Mouse (Mus musculus): ENCODE measurements around the gene Foxn3. TPM values are rescaled to one million over a fixed set of nuclear protein-coding genes. Genes with fewer than 3 reads are reported as not detected.

Foxn3 gene
- polyA plus RNA-seq, 1 experiment from 2014 or later = 87.3 TPM

DNA sequence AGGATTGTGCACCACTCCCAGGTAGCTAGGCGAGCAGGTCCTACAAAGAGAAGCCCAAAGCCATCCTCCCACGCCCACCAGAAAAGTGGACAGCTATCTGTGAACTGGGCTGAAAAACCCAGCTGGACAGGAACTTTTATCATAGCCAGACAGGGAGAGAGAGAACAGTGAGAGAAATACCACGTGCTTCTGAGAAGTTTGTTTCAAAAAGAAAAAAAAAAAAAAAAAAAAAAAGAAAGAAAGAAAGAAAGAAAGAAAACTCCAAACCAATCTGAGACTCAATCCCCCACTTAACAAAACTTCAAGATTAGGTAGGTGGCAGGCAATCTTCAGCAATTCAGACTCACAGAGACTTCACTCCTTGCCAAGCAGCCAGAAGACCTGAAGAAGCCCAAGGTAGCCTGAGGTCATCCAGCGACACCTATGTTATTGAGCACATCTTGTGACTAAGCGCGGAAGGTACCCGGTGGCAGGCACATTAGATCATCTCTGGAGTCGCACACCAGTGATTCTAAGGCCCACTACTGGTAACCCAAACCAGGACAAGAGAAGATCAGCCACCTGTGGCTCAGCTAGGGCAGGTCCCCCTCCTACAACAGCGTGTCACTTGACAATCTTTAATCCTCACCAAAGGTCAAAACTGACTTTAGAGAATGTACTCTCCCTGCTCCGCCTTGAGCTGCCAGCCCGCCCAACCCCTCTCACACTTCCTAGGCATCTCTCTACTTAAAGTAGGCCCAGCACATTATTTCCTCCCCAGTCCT is 169.3 kb downstream of the Foxn3 start:
- Histone ChIP-seq H3K27me3 (ENCODE audit: control insufficient read depth, insufficient read depth, low read length) (no peaks in the 10 kb centered on the region), H3K4me1 (replicated peaks; ENCODE audit: control insufficient read depth, insufficient read depth, low read length) (peaks cover 5% of the 10 kb centered on the region; the same call in 1 of the 2 replicates), H3K4me2 (ENCODE audit: low read depth, low read length, severe bottlenecking) (peak overlapping the region; percentile 68), H3K36me3 (ENCODE audit: control insufficient read depth, insufficient read depth, low read length) (no peaks in the 10 kb centered on the region), H3K9me3 (ENCODE audit: control insufficient read depth, low read length) (no peaks in the 10 kb centered on the region), H3K27ac (ENCODE audit: low read depth, low read length) (peak overlapping the region; percentile 85; the same call in 1 of the 2 replicates), H3K4me3 (ENCODE audit: low read depth, low read length) (peak overlapping the region; percentile 95), H3K9ac (ENCODE audit: low read length) (peak overlapping the region; percentile 85; the same call in 1 of the 2 replicates)
- 29% methylated on average over 11 of the region's 11 CpGs for WGBS
- DNase-seq (ENCODE audit: low spot score) = no peak
- no peak for ATAC-seq (replicated peaks; ENCODE audit: low FRiP score)

DNA sequence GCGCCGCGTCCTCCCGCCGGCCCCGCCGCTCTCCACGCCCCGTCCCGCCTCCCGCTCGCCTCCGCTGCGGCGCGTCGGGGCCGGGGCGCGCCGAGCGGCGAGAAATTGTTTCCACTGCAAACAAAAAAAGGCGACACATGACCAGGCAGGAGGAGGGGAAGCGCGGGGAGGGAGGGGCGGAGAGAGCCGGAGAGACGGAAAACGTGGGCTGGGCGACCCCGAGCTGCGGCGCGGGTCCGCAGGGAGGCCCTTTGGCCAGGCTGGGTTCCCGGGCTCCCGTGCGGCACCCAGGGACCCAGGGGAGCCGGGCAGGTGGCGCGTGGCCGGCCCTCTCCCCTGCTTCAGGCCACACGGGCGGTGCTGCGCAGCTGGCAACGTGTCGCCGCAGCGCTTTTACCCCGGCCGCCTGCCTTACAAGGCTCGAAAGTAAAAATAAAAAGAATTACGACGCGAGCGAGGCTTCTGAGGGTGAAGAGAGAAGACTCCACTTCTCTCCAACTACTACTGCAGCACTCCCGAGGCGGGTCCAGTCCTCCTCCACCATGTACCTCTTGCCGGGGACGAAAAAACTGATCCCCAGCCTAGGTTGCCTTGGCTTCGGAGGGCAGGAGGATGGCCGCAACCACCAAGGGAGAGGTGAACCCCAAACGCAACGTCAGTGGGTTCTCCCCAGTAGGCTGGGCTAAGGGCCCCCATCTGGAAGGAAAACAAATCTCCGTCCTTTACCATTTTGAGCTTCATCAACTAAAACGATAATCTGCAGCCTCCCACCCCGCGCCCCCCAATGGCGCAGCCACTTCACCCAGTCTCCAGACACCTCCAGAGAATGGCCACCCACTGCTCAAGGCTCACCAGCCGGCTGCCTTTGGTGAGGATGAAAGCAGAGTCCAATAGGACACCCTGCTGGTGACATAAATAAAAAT is 170.2 kb downstream of the Foxn3 start:
- Histone ChIP-seq H3K9ac (ENCODE audit: low read length) (peak overlapping the region; percentile 85), H3K9me3 (ENCODE audit: control insufficient read depth, low read length) (no peaks in the 10 kb centered on the region), H3K4me1 (replicated peaks; ENCODE audit: control insufficient read depth, insufficient read depth, low read length) (peaks cover 5% of the 10 kb centered on the region; the same call in 1 of the 2 replicates), H3K27me3 (ENCODE audit: control insufficient read depth, insufficient read depth, low read length) (no peaks in the 10 kb centered on the region), H3K27ac (ENCODE audit: low read depth, low read length) (peak overlapping the region; percentile 85), H3K4me2 (ENCODE audit: low read depth, low read length, severe bottlenecking) (peak overlapping the region; percentile 68), H3K36me3 (ENCODE audit: control insufficient read depth, insufficient read depth, low read length) (no peaks in the 10 kb centered on the region), H3K4me3 (ENCODE audit: low read depth, low read length) (peak overlapping the region; percentile 95)
- WGBS = under 1% methylated on average over 54 of the region's 71 CpGs
- peak; percentile 87 for ATAC-seq (replicated peaks; ENCODE audit: low FRiP score)
- DNase-seq (ENCODE audit: low spot score) = peak; percentile 97

DNA sequence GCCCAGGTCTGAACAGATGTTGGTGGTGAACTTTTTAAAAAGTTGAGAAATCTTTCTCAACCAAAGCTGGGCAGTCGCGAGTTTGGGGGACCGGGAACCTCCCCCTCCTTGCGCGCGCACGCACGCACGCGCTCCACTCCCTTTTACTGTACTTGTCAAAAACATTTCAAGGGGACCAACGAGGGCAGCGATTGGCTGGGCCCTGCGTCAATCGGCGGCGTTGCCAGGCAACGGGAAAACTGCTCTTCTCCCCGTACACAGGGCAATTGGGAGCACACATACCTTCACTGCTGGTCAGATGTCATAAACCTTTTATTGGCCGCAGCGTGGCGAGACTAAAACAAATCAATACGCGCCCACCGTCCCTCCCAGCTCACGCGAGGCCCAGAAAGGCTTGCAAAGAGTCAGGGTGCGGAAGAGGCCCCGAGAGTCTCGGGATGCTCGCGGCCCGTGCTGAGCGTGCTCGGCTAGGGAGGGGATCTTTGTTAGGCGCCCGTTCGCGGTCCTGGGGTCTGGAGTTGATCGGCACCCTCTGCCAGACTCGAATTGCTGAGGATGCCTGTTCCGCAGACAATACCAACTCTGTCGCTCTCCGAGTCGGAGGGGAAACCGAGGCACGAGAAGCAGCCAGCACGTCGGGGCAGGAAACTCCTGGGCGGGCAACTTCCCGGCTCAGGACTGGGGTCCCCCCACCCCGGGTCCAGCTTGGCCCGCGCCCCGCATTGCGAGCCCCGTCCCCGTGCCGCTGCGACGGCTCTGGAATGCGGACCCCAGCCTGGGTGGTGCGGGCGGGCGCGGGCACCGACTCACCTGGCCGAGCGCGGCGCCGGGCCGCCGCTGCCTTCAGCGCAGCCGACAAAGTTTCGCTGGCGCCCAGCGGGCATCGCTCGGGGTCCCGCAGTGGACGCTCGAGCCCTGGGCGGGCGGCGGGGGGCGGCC is 171.2 kb downstream of the Foxn3 start:
- peaks cover 5% of the 10 kb centered on the region; the same call in 1 of the 2 replicates for H3K4me1 ChIP-seq (replicated peaks; ENCODE audit: control insufficient read depth, insufficient read depth, low read length)
- H3K27ac ChIP-seq (ENCODE audit: low read depth, low read length) = peak overlapping the region; percentile 85
- peak overlapping the region; percentile 68 for H3K4me2 ChIP-seq (ENCODE audit: low read depth, low read length, severe bottlenecking)
- no peaks in the 10 kb centered on the region; the same call in 1 of the 2 replicates for H3K36me3 ChIP-seq (ENCODE audit: control insufficient read depth, insufficient read depth, low read length)
- peak overlapping the region; percentile 95 for H3K4me3 ChIP-seq (ENCODE audit: low read depth, low read length)
- peak; percentile 89 for ATAC-seq (replicated peaks; ENCODE audit: low FRiP score)
- WGBS = under 1% methylated on average over 83 of the region's 87 CpGs
- H3K27me3 ChIP-seq (ENCODE audit: control insufficient read depth, insufficient read depth, low read length) = no peaks in the 10 kb centered on the region
- H3K9ac ChIP-seq (ENCODE audit: low read length) = peak overlapping the region; percentile 85
- H3K9me3 ChIP-seq (ENCODE audit: control insufficient read depth, low read length) = no peaks in the 10 kb centered on the region
- peak; percentile 98 for DNase-seq (ENCODE audit: low spot score)

DNA sequence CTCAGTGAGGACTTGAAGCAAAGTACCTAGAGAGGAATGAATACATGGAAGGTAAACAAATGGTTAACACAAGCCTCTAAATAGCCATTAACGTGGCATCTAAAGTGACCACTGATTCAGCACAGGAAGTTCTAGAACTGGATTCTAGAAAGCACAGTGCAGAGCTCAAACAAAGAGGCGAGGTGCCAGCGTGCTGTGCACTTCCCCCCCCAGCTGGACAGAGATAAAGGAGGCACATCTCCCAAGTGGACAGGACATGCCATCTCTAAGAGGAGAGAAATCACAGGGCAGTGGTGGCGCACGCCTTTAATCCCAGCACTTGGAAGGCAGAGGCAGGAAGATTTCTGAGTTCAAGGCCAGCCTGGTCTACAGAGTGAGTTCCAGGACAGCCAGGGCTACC is 173.0 kb downstream of the Foxn3 start:
- no peak overlapping the region for H3K4me2 ChIP-seq (ENCODE audit: low read depth, low read length, severe bottlenecking)
- 83% methylated on average over 5 of the region's 5 CpGs for WGBS
- no peak overlapping the region for H3K9ac ChIP-seq (ENCODE audit: low read length)
- H3K27me3 ChIP-seq (ENCODE audit: control insufficient read depth, insufficient read depth, low read length) = no peaks in the 10 kb centered on the region
- H3K27ac ChIP-seq (ENCODE audit: low read depth, low read length) = no peak overlapping the region
- no peak overlapping the region for H3K4me3 ChIP-seq (ENCODE audit: low read depth, low read length)
- H3K4me1 ChIP-seq (replicated peaks; ENCODE audit: control insufficient read depth, insufficient read depth, low read length) = peaks cover 11% of the 10 kb centered on the region; the same call in 1 of the 2 replicates
- ATAC-seq (replicated peaks; ENCODE audit: low FRiP score) (no peak), DNase-seq (ENCODE audit: low spot score) (no peak)
- H3K9me3 ChIP-seq (ENCODE audit: control insufficient read depth, low read length) = no peaks in the 10 kb centered on the region
- H3K36me3 ChIP-seq (ENCODE audit: control insufficient read depth, insufficient read depth, low read length) = no peaks in the 10 kb centered on the region; the same call in 1 of the 2 replicates

- ATAC-seq (replicated peaks; ENCODE audit: low FRiP score) (no peak), DNase-seq (ENCODE audit: low spot score) (no peak)
- Histone ChIP-seq H3K4me3 (ENCODE audit: low read depth, low read length) (no peak overlapping the region), H3K4me1 (replicated peaks; ENCODE audit: control insufficient read depth, insufficient read depth, low read length) (peaks cover 11% of the 10 kb centered on the region; the same call in 1 of the 2 replicates), H3K9me3 (ENCODE audit: control insufficient read depth, low read length) (no peaks in the 10 kb centered on the region), H3K27me3 (ENCODE audit: control insufficient read depth, insufficient read depth, low read length) (no peaks in the 10 kb centered on the region), H3K27ac (ENCODE audit: low read depth, low read length) (no peak overlapping the region), H3K9ac (ENCODE audit: low read length) (no peak overlapping the region), H3K36me3 (ENCODE audit: control insufficient read depth, insufficient read depth, low read length) (no peaks in the 10 kb centered on the region; the same call in 1 of the 2 replicates), H3K4me2 (ENCODE audit: low read depth, low read length, severe bottlenecking) (no peak overlapping the region)
- 93% methylated on average over 7 of the region's 7 CpGs for whole genome bisulfite sequencing
These were observed 174.1 kb downstream of the Foxn3 start for GRCm38 (mm10) chr12:99389244-99389643.

DNA sequence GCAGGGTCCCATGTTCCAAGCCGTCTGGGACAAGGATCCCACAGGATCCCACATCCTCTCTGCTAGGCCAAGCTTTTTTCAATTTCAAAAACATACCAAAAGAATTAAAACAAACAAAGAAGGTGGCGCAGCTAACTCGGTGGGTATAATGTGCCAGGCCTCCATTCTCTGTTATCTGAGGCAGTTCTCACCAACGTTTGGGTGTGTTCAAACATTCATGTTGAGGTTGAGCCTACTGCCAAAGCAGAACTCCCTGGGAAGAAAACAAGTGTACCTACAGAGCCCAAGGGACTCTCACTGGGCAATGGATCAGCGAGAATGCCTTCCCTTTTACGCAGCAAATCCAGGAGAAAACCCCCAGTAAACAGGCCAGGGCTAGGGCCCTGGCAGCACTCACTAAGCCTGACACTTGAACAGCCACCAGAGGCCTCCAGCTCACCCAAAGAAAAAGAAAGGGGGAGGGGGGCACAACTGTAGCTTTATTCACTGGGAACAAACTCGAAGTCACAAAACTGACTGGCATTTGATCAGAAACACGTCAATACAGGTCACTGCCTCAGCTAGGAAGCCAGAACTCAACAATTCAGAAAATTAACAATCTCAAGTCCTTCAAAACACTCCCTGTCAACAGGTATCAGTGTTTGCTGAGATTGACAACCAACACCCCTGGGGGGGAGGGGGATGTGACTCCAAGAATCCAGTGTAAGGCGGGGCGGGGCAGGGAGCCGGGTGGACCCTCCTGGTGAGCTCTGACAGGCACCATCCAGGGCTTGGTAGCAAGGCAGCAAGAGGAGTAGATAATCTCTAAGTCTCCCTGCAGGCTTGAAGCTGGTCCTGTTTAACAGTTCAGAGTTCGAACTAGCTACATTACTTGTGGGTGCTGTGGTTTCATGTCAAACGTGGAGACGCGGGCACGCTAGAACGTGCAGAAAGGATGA is 177.2 kb downstream of the Foxn3 start:
- 66% methylated on average over 17 of the region's 17 CpGs for WGBS
- no peaks in the 10 kb centered on the region for H3K9me3 ChIP-seq (ENCODE audit: control insufficient read depth, low read length)
- no peak overlapping the region for H3K4me2 ChIP-seq (ENCODE audit: low read depth, low read length, severe bottlenecking)
- H3K27ac ChIP-seq (ENCODE audit: low read depth, low read length) = no peak overlapping the region
- no peak overlapping the region for H3K9ac ChIP-seq (ENCODE audit: low read length)
- H3K4me3 ChIP-seq (ENCODE audit: low read depth, low read length) = no peak overlapping the region
- no peaks in the 10 kb centered on the region for H3K27me3 ChIP-seq (ENCODE audit: control insufficient read depth, insufficient read depth, low read length)
- DNase-seq (ENCODE audit: low spot score) = no peak
- peaks cover 2% of the 10 kb centered on the region; the same call in 1 of the 2 replicates for H3K36me3 ChIP-seq (ENCODE audit: control insufficient read depth, insufficient read depth, low read length)
- H3K4me1 ChIP-seq (replicated peaks; ENCODE audit: control insufficient read depth, insufficient read depth, low read length) = 0 out of 2 replicates have a peak, but pooled peaks cover 6% of the 10 kb centered on the region
- no peak for ATAC-seq (replicated peaks; ENCODE audit: low FRiP score)

- Histone ChIP-seq H3K9me3 (ENCODE audit: control insufficient read depth, low read length) (no peaks in the 10 kb centered on the region), H3K27me3 (ENCODE audit: control insufficient read depth, insufficient read depth, low read length) (no peaks in the 10 kb centered on the region), H3K4me1 (replicated peaks; ENCODE audit: control insufficient read depth, insufficient read depth, low read length) (0 out of 2 replicates have a peak, but pooled peaks cover 8% of the 10 kb centered on the region), H3K4me3 (ENCODE audit: low read depth, low read length) (no peak overlapping the region), H3K4me2 (ENCODE audit: low read depth, low read length, severe bottlenecking) (no peak overlapping the region), H3K27ac (ENCODE audit: low read depth, low read length) (no peak overlapping the region), H3K36me3 (ENCODE audit: control insufficient read depth, insufficient read depth, low read length) (peaks cover 2% of the 10 kb centered on the region; the same call in 1 of the 2 replicates), H3K9ac (ENCODE audit: low read length) (no peak overlapping the region)
- ATAC-seq (replicated peaks; ENCODE audit: low FRiP score) (no peak), DNase-seq (ENCODE audit: low spot score) (no peak)
- WGBS = 92% methylated on average over 4 of the region's 4 CpGs
These were observed 178.3 kb downstream of the Foxn3 start for GRCm38 (mm10) chr12:99385073-99385472.

All from forebrain, embryonic 11.5 days (tissue).